Mouse (Mus musculus) ovary, postnatal 10 days (tissue): ENCODE measurements at regions not wholly inside any gene's neighbourhood (a gene's known extent, or its start where the extent isn't known, plus 50 kb on each side); places are given as distances from the start of the nearest gene placed in this dataset.

Experiments used
- DNase-seq: peaks from one replicate; pipeline ENCODE4 v3.0.0; 2022; ENCODE audit warnings: low spot score

DNA sequence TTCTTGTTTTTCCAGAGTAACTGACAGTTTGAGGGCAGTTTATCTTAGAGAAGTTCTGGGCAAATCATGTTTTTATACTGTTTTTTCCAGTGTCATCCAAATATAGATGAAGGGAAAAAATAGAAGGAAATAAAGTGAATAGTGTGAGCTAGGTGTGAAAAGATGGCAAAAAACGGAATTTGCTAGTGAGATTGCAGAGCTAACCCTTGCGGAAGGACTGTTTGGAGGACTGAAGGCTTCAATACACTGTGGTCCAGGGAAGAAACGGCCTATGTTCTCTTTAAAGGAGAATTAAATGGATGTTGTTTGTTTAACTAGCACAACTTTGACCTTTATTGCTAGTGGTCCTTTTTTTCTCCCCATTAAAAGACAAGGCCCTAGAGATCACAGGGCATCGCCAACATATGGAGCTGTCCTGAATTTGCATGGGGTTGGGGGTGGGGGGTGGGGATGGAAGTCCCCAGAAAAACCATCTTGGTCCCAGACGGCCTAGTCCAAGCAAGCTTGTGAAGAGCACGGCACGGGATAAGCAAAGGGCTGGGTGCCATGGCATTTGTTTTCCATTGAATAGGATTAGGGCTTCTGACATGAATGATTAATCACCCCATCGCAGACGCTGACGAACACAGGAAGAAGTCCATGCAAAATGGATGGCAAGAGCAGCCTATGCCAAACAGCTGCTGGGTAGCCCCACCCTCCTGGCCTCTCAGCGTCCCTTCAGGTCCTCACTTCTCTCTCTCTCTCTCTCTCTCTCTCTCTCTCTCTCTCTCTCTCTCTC lies 480.0 kb downstream of the Nuf2 start:
- no peak for DNase-seq

DNA sequence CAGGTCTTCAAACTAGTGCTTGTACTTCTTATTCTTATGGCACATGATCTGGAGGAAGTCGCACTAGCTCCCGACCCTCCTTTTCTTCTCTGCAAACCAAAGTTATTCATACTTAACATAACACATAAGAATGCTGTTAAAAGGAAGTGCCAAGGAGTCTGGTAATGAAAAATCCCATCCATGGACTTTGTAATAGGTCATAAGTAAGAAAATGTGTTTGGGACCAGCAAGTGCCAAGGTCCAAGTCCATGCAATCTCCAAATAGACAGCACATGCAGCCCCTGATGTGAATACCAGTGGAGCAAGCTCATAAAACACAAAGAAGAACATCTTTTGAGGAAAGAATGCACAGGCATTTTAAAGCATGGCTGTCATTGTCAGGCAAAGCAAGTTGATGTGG lies 481.4 kb downstream of the Nuf2 start:
- no peak for DNase-seq

DNA sequence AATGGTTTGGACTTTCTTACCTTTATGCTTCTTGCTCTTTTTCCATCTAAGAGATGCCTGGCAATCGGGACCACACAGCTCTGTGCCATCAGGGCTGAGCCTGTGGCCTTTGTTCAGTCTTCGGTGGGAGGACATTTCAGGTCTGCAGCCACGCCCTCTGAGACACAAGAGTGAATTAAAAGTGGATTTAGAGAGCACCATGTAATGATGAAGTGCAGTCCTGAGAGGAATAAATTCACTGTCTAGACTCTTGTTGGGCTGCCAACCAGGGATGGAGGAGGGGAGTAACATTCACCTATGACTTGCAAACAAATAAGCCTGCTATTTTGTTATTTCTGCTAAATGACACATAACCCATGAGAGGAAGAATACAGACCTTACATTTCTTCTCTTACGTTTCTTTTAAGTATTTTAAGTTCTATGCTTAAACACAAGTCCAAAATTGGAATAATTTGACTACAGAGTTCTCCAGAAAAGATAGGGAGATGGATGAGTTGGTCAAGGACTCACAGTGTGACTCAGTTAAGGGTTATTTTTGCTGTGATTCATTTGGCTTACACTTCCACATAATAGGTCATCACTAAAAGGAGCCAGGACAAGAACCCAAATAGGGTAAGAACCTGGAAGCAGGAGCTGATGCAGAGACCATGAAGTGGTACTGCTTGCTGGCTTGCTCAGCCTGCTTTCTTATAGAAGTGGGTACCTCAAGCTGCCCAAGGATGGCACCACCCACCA lies 484.3 kb downstream of the Nuf2 start:
- DNase-seq: no peak

DNA sequence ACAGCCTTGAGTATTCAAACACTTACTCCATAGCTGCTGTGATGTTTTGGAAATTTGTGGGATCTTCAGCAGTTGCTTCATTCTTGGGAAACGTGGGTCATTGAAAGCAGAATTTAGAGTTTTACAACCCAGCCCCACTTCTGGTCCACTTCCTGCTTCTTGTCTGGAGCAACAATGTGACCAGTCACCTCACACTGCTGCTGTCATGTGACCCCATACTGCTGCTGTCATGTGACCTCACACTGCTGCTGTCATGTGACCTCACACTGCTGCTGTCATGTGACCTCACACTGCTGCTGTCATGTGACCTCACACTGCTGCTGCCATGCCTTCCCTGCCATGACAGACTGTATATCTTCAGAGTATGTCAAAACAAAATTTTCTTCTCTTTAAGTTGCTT lies 497.7 kb downstream of the Nuf2 start:
- no peak for DNase-seq

DNA sequence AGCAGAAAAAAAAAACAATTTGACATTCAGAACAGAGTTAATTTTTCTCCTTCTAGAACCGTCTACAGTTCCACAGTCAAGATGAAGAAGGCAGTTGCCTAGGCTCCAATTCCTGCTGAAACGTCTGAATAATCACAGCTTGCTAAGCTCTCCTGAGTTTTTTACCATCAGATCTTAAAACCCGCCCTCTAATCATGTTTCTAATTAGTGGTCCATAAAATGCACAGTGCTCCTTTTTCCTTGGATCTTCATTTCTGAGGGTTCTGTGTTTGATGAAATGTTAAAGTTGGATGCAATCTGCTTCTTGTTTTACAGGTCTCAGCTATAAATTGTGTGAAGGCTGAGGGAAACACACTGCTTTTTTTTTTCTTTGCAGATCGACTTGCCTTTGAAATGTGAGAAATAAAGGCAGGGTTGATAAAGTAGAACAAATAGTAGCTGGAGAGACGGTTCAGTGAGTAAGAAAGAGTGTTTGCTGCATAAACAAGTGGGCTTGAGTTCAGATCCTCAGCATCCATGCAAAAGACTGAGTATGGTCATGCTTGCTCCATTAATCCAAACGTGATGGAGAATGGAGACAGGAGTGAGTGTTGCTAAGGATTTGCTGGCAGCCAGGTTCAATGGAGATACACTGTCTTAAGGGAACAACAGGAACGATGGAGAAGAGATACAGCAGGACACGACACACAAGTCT lies 499.3 kb downstream of the Nuf2 start:
- DNase-seq: no peak

DNA sequence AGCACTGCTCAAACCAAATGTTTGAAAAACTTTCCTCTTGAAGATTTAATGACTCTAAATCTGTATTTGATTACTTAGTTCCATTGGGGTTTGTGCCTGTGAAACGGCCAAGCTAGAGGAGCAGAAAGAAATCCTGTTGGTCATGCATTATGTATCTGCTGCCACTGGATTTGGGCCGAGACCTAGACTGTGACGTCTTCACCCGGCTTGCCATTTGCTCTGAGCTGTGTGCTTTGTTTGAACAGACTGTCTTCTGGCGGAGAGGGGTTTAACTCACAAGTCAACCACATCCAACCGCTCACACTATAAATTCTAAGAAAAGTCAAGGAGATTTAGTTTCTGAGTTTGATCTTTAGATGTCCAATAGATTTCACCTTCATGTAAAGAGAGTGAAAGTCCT lies 503.6 kb downstream of the Nuf2 start:
- no peak for DNase-seq

DNA sequence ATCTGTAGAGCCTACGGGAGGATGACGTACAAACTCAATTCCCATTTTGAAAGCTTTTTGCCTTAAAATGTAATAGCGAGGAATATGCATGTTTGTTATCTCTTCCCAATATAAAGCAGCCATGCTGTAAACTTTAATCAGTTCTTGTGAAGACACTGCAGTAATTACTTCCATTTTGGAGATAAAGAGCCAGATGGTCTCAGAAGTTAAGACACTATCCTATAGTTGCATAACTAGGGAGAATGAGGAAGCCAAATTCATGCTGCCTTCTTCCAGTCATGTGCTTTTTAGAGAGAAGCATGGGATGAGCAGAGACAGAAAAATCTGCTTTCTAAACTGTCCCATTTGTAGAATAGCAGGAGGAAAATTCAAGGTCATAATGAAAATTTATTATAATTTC lies 504.0 kb downstream of the Nuf2 start:
- no peak for DNase-seq

DNA sequence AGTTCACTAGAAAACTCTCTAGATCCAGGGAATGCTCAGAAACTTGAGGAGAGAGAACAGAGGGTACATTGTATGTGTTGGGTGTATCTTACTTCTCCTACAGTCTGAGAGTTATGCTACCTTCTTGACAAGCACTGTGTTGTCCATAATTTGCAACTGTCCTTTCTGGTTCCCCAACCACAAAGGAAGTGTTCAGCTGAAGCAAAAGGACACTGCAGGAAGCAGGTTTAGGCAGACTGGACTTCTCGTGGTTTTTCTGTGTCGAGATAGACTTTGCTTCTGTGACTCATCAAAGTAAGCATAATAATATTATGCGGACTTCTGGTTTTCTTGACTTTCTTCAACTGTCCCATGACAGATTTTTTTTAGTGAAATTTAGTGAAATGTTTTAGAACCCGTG lies 506.7 kb downstream of the Nuf2 start:
- no peak for DNase-seq

DNA sequence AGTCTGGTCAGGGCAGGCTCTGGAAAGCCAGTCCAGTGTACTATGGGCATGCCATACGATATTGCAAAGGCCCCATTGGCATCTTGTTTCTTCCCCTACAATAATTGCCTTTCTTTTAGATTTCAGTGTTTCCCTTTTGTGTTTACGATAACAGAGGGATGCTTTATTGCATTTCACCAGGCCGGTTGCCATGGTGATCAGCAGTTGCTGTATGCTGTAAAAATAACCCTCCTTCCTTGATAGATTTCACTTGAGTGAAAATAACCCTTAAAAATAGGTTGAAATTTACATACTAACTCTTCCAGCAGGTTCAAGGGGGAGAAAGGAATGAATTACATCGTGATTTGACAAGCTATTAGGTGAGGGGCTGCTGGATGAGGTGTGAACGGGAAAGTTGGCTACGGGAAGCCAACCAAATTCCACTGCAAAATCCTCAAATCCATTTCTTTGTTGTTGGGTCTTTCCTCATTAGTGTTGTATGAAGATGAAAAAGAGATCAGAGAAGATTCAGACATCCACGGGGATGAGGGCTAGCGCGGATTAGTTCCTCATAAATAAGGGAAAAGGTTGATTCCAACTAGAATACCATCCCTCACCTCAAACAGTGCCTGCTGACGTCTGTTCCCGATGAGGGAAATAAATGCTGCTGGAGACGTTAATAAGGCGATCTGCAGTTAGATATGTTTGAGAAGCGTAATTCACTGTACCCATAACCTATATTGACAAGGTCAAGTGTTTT lies 539.6 kb downstream of the Nuf2 start:
- no peak for DNase-seq

DNA sequence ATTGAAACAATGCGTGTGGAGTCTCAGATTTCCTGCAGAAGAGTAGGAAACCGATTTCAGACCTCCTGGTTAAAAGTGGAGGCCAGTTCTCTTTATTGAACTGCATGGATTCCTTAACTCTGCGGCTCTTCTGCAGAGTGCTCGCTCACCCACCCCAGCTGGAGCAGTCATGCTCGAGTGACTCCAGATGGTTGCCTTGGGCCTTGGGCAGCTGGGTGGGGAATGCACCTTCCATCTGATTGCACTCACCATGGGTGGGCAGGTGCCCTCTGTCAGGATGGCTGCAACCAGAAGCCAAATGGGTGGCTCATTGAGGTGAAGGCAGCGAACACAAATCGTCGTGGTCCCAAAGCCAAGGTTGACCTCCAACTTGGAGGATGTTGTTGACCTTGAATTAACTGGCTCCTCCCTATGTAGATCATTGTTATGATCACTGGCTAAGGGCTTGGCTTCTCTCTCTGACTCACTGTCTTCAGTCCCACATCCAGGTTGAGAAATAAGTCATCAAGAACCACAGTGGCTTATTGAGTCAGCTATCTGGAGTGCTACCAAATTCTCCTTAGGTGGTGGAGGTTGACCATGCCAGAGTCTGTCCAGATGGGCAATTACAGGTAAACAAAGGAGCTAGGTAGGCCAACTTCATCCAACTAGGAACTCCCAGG lies 543.1 kb upstream of the Pbx1 start:
- no peak for DNase-seq

DNA sequence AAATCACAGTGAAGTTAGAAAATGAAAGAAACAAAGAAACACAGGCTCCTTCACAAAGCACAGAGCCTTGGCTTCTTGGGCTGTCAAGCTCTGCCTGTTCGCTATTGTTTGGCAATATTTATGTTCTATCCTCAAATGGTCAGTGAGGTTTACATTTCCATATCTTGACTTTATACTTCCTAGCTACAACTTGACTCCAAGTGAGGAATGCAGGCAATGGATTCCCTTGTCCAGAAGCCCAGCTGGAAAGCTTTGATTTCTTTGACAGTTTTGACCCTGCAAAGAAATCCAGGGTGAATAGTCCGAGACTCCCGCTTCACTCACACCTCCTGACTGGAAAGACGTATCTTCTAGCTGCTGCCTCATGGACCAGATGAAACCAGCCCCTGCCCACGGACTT lies 537.3 kb upstream of the Pbx1 start:
- DNase-seq: no peak

DNA sequence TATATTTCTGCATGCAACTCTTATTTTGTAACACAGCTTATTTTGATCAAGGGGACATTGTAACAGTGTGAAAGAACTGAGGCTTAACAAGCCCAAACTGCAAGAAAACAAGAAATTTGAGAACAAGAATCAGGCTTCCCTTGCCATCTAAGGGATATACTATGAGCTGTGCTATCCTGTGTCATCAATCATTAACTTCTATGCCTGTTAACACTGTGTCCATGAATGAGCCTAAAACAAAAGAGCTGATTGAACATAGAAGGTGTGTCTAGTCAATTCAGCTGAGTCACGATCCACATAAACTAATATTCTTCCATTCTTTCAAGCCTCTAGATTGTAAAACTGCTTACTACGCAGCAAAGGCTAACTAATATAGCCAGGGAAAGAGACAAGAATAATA lies 535.3 kb upstream of the Pbx1 start:
- DNase-seq: no peak

DNA sequence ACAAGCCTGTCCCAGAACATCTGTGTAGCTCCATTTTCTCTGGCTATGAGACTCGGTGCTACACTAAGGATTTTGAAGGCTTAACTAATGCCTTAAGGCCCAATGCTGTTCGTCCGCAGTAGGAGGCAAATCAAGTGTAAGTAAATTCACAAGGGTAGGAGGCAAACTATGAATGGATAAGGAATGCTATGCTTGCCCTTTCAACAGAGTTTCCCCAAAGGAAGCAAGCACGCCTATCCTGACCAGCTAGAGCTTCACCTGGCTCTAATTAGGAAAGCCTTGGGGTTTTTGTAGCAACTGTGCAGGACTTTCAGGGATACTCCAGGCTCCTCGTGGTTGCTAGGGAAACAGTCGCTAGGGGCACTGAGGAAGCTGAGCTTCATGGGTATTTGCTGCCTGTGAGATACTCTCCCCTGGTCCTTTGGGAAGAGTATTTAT lies 532.4 kb upstream of the Pbx1 start:
- DNase-seq: no peak

DNA sequence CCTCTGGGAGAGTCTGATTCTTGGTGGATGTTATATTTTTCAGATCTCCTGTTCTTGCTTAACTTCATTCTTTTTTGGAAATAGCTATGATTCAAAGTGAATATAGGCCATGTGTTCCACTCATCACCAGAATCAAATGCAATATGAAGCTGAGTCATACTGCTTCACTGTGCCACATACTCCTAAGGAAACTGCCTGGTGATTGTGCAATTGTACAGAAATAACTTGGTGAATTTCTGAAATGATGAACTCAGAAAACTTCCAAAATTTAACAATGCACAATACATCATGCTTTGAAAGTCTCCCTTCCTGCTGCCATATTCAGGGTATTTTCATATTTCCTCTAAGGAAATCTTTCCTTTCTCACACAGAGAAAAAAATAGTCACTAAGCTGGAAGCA lies 518.9 kb upstream of the Pbx1 start:
- no peak for DNase-seq

DNA sequence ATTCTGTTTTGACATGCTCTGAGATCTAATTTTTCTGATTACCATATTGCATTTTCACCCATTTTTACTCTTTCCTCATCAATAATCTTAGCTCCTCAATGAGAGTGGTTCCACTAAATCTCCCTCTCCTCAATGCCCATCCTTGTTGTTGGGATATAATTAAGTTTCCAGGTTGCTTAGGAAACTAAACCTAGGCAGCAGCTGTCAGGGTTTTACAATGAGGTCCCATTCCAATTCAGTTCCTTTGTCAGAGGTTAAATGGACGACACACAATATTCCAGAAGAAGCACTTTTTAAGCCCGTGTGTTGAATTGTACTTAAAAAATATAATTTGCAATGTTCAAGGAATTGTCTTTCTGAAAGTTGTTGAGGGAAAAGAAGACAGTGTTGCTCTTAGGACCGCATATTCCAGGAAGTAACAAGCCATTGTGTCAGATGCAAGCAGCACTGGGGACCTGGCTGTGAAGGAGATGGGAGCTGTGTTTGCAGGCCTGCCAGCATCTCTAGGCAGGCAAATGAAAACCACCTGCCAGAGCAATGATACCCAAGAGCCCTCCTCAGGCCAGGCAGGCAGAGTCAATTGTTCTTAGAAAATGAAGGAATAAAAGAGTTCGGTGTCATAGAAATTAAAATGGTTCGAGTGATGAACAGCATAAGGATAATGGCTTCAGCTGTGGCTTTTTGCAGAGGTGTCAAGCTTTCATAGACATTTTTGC lies 492.2 kb upstream of the Pbx1 start:
- DNase-seq: no peak

DNA sequence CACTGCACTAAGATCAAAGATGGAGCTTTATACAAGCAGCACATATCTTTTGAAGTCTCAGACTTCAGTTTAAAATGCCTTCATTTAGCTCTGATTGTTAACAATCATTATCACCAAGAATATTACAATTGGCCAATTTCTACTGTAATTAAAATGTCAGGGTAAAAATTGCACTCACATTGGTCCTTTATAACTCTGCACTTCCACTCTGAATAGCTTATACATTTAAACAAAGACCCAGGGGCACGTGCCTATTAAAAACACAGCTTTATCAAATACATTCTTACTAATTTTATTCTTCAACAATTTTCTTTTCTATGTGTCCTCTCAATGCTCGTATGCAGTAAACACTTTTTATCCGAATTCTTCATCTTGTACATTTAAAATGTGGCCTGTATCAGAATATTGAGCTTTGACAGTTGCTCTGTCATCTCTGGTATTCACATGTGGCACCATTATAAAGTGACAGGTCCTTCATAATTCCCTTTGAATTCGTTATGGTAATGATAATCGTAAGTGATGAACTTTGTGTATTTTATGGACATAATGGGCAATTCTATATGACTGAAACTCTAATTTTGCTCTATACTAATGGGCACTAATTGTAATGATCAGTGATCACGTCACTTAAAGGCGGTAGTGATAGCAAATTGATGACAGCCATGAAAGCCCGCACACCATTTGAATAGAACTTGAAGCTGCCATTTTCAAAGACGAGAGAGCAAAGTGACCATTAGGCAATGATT lies 486.4 kb upstream of the Pbx1 start:
- DNase-seq: no peak

DNA sequence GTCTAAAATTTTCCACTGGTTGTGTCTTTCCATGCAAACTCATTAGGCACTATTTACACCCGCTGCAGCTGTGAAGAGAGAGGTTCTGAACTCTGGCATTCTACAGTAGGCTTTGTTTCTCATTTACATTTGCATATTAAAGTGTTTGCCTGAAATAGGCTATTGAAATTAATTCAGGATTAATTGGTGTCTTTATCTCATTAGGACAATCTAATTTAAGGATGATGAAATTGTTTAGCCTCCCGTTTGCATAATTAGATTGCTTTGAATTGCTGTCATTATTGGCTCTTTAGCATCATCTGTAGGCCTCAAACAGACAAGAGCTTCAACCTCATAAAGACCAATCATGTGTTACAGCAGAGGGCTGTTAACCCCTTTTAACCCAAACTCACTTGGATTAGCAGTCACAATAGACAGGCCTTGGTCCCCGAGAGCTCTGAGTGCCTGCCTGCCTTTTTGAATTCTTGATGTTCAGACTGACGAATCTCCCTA lies 476.7 kb upstream of the Pbx1 start:
- no peak for DNase-seq

DNA sequence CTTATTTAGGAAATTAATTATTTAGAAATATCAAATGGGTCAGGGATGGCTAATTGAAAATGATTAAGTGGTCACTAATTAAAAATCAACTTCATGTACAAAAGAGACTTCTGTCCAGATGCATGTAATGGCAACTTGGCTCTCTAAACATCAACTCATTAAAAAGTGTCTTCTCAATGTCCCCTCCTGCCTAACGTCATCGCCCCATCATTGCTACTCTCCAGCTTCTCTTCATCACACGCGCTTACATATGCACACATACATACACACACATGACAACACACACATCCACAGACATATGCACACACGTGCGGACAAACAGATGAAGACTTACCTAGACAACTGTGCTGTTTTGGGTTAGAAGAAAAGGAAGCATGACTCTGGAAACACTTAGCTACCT lies 476.1 kb upstream of the Pbx1 start:
- DNase-seq: no peak

DNA sequence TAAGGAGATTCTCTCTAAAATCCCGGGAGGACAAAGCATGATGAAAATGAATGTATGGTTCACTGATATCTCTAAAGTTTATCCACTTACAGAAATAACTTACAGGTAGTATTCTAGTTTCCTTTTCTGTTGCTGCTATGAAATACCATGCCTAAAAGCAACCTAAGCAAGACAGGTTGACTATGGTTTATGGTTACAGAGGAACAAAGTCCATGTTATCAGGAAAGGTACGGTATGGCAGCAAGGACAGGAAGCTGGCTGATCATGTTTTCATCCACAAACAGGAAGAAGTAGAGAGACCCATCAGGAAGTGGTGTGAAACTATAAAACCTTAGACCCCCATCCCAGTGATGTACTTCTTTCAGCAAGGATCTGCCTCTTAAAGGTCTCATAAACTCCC lies 466.4 kb upstream of the Pbx1 start:
- DNase-seq: no peak

DNA sequence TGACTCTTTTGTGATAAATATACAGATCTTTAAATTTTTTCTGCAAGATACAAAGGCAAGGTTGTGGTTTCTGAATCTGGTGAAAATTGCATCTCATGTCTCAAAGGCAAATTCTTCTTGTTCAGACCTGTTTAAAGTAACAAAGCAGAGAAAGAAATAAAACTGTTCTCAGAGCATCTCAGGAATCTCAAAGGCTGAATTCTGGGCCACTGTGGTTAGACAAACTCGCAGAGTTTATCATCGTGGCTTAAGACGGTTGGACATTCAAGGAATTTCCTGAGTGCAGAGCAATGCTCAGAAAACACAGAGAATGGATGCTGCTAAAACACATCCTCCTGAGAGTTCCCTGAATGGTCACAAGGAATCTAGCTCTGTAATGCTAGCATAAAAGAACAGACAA lies 429.5 kb upstream of the Pbx1 start:
- DNase-seq: no peak
